Mouse (Mus musculus): ENCODE measurements around the gene Zfp697. TPM values are rescaled to one million over a fixed set of nuclear protein-coding genes. Genes with fewer than 3 reads are reported as not detected.
A peak's percentile ranks its signal among the peaks of the same experiment; 100 is the strongest.

Gene Zfp697
- polyA plus RNA-seq, 1 experiment from 2014 or later: 6.2 TPM

DNA sequence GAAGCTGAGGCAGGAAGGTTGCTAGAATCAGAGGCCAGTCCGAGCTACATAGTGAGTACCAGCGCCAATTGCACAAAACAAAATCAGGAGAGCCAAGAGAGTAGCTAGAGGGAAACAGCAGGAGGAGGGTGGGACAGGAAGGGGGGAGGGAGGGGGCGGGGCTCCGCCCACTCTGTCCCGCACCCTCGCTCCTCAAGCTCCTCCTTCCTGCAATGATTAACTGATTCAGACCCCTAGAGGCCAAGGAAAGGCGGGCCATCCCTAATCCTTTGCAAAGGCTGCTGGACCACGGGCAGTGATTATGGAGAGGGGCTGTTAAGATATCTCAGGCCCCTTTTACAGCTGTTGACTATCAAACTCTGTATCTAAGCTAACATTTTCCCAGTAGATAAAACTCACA, 33.6 kb upstream of the Zfp697 start:
- H3K4me3 ChIP-seq (ENCODE audit: low read depth, low read length): no peak overlapping the region
- no peaks in the 10 kb centered on the region for H3K9me3 ChIP-seq (ENCODE audit: control insufficient read depth)
- H3K36me3 ChIP-seq (ENCODE audit: control insufficient read depth, insufficient read depth): no peaks in the 10 kb centered on the region
- no peak for ATAC-seq
- peak; percentile 24 for TF ChIP-seq CTCF (IDR thresholded peaks at IDR 0.05; ENCODE audit: low read depth)
- no peaks in the 10 kb centered on the region for H3K27me3 ChIP-seq (replicated peaks; ENCODE audit: control insufficient read depth, insufficient read depth, low read length)
- H3K27ac ChIP-seq (ENCODE audit: low read depth, low read length): no peak overlapping the region
- WGBS: 13% methylated on average over 8 of the region's 8 CpGs
- H3K9ac ChIP-seq (ENCODE audit: low read depth, low read length): no peak overlapping the region
- peaks cover 7% of the 10 kb centered on the region; the same call in 1 of the 2 replicates for H3K4me1 ChIP-seq (replicated peaks; ENCODE audit: control insufficient read depth, insufficient read depth, low read length)
- H3K4me2 ChIP-seq (replicated peaks; ENCODE audit: low read depth): peak overlapping the region; percentile 48

DNA sequence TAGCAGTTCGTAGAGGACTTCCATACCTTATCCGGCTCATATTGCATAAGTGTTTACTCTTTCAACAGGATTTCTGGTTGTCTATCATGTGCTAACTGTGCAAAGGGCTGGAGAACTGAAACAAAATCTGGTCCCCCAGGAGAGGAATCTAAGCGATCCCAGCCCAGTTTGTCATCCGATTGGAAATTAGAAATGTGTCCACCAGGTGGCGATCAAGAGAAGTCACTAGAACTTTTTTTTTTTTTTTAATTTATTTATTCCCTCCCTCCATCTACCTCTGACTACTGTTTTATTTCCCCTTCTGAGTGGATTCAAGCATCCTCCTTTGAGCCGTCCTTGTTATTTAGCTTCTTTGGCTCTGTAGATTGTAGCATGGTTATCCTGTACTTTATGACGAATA, 28.4 kb upstream of the Zfp697 start:
- Histone ChIP-seq H3K27me3 (replicated peaks; ENCODE audit: control insufficient read depth, insufficient read depth, low read length) (no peaks in the 10 kb centered on the region), H3K9me3 (ENCODE audit: control insufficient read depth) (no peaks in the 10 kb centered on the region), H3K9ac (ENCODE audit: low read depth, low read length) (no peak overlapping the region), H3K4me3 (ENCODE audit: low read depth, low read length) (no peak overlapping the region), H3K36me3 (ENCODE audit: control insufficient read depth, insufficient read depth) (no peaks in the 10 kb centered on the region), H3K4me1 (replicated peaks; ENCODE audit: control insufficient read depth, insufficient read depth, low read length) (no peaks in the 10 kb centered on the region; the same call in 1 of the 2 replicates), H3K27ac (ENCODE audit: low read depth, low read length) (no peak overlapping the region), H3K4me2 (replicated peaks; ENCODE audit: low read depth) (no peak overlapping the region)
- peak; percentile 70 for TF ChIP-seq CTCF (IDR thresholded peaks at IDR 0.05; ENCODE audit: low read depth)
- 26% methylated on average over 7 of the region's 7 CpGs for WGBS
- no peak for ATAC-seq

DNA sequence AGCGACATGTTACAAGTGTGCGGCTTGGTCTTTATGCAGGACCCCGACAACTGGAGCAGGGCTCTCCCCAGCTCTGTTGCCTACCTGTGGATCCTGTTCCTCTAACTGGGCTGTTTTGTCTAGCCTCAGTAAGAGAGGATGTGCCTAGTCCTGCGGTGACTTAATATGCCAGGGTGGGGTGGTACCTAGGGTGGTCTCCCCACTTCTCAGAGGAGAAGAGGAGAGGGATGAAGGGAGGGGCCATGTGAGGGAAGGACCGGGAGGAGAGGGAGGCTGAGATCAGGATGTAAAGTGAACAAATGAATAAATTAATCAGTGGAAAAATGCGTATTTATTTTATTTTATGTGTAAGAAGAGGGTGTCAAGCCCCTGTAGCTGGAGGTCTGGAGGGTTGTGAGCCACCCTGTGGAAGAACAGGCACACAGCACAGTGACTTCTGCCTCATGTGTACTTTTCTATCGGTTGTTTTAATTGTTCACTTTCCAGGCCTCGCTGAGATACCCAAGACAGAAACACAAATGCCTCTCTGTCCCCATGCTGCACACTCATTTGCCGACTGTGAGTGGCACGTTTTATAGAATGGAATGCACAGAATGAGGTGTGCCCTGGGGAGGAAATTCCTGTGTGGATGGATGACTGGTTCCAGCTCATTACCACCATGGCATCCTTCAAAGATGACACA, 26.8 kb upstream of the Zfp697 start:
- 55% methylated on average over 10 of the region's 10 CpGs for WGBS
- Histone ChIP-seq H3K36me3 (ENCODE audit: control insufficient read depth, insufficient read depth) (no peaks in the 10 kb centered on the region), H3K9ac (ENCODE audit: low read depth, low read length) (no peak overlapping the region), H3K27ac (ENCODE audit: low read depth, low read length) (no peak overlapping the region), H3K4me2 (replicated peaks; ENCODE audit: low read depth) (no peak overlapping the region), H3K9me3 (ENCODE audit: control insufficient read depth) (no peaks in the 10 kb centered on the region), H3K4me1 (replicated peaks; ENCODE audit: control insufficient read depth, insufficient read depth, low read length) (no peaks in the 10 kb centered on the region), H3K27me3 (replicated peaks; ENCODE audit: control insufficient read depth, insufficient read depth, low read length) (no peaks in the 10 kb centered on the region), H3K4me3 (ENCODE audit: low read depth, low read length) (no peak overlapping the region)
- no peak for ATAC-seq
- TF ChIP-seq CTCF (IDR thresholded peaks at IDR 0.05; ENCODE audit: low read depth): peak; percentile 24; the same call in 1 of the 2 replicates

DNA sequence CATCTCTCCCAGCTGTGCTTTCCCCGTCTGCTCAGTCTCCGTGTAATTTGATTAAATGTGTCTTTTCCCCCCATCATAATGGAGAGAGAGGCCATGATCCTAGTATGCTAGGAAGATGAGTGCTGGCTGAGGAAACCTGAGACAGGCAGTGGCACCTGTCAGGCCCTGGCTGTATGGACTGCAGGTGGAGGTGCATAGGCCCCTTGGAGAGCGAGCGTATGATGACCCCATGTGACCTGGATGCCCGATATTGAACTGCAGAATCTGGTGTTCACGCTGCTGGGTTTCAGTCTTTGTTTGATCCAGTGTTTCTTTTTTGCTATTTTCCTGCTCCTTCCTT, 26.3 kb upstream of the Zfp697 start:
- WGBS: 69% methylated on average over 6 of the region's 6 CpGs
- Histone ChIP-seq H3K4me3 (ENCODE audit: low read depth, low read length) (no peak overlapping the region), H3K9ac (ENCODE audit: low read depth, low read length) (no peak overlapping the region), H3K27ac (ENCODE audit: low read depth, low read length) (no peak overlapping the region), H3K36me3 (ENCODE audit: control insufficient read depth, insufficient read depth) (no peaks in the 10 kb centered on the region), H3K27me3 (replicated peaks; ENCODE audit: control insufficient read depth, insufficient read depth, low read length) (no peaks in the 10 kb centered on the region), H3K4me2 (replicated peaks; ENCODE audit: low read depth) (no peak overlapping the region), H3K4me1 (replicated peaks; ENCODE audit: control insufficient read depth, insufficient read depth, low read length) (no peaks in the 10 kb centered on the region), H3K9me3 (ENCODE audit: control insufficient read depth) (no peaks in the 10 kb centered on the region)
- TF ChIP-seq CTCF (IDR thresholded peaks at IDR 0.05; ENCODE audit: low read depth): no peak
- no peak for ATAC-seq

DNA sequence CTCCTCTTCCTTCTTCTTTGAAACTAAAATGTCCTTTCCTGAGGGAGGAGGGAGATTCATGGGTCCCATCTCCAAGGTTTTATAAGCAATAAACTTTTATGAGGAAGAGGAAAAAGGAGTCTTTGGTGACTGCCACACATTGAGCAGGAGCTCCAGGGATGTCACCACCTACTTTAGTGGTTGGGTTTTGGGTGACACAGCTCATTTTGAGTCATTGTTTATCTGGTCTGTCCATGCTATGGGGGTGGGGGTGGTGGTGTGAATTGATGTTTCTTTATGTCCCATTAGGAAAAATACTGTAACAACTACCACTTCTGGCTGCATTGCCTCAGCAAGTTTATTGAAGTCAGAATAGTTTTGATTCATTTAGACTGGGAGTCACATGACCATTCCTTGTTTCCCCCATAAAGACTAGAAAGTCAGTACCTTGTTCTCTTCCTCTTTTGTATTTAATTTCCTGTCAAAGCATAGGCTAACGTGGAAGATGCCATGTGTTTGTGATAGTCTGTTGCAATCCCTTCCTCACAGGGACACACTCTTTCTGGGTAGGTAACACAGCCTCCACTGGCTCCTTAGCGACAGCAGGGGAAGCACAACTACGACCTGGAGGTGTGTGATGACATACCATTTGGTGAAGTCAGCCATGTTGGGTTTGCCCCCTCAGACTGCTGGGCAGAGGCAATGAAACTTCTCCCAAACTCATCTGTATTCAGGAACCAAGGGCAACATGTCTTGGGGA, 25.5 kb upstream of the Zfp697 start:
- H3K9ac ChIP-seq (ENCODE audit: low read depth, low read length): no peak overlapping the region
- H3K27me3 ChIP-seq (replicated peaks; ENCODE audit: control insufficient read depth, insufficient read depth, low read length): no peaks in the 10 kb centered on the region
- no peak overlapping the region for H3K4me2 ChIP-seq (replicated peaks; ENCODE audit: low read depth)
- H3K4me3 ChIP-seq (ENCODE audit: low read depth, low read length): no peak overlapping the region
- TF ChIP-seq CTCF (IDR thresholded peaks at IDR 0.05; ENCODE audit: low read depth): no peak
- no peak for ATAC-seq
- no peaks in the 10 kb centered on the region for H3K4me1 ChIP-seq (replicated peaks; ENCODE audit: control insufficient read depth, insufficient read depth, low read length)
- H3K9me3 ChIP-seq (ENCODE audit: control insufficient read depth): no peaks in the 10 kb centered on the region
- H3K27ac ChIP-seq (ENCODE audit: low read depth, low read length): no peak overlapping the region
- no peaks in the 10 kb centered on the region for H3K36me3 ChIP-seq (ENCODE audit: control insufficient read depth, insufficient read depth)
- 65% methylated on average over 3 of the region's 3 CpGs for WGBS

DNA sequence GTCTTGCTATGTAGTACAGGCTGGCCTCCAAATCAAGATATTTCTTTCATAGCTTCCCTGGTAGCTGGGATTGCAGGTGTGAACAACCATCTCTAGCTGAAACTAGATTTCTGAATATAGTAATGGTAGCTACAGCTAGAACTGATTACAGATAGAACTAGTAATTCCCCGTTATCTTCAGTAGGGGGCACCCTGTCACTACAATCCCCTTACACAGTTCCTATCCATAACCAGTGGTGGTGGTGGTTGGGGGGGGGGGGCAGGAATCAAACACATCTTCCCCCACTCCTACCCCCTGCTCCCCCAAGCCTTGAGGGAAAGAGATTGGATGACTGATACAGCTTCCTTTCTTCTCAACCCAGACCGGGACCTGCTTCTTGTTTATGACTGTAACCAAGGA, 19.5 kb upstream of the Zfp697 start:
- no peak overlapping the region for H3K27ac ChIP-seq (ENCODE audit: low read depth, low read length)
- H3K4me1 ChIP-seq (replicated peaks; ENCODE audit: control insufficient read depth, insufficient read depth, low read length): no peaks in the 10 kb centered on the region
- H3K4me2 ChIP-seq (replicated peaks; ENCODE audit: low read depth): no peak overlapping the region
- no peak overlapping the region for H3K9ac ChIP-seq (ENCODE audit: low read depth, low read length)
- WGBS: 29% methylated on average over 2 of the region's 2 CpGs
- no peak overlapping the region for H3K4me3 ChIP-seq (ENCODE audit: low read depth, low read length)
- no peaks in the 10 kb centered on the region for H3K27me3 ChIP-seq (replicated peaks; ENCODE audit: control insufficient read depth, insufficient read depth, low read length)
- no peaks in the 10 kb centered on the region for H3K36me3 ChIP-seq (ENCODE audit: control insufficient read depth, insufficient read depth)
- peak; percentile 81 for TF ChIP-seq CTCF (IDR thresholded peaks at IDR 0.05; ENCODE audit: low read depth)
- no peak for ATAC-seq
- no peaks in the 10 kb centered on the region for H3K9me3 ChIP-seq (ENCODE audit: control insufficient read depth)

All from intestine, postnatal 0 days (tissue).